Mouse (Mus musculus) cortical plate, adult 2 months (tissue): ENCODE results near the gene Gprc5c. TPM values are rescaled to one million over a fixed set of nuclear protein-coding genes. Genes with fewer than 3 reads are reported as not detected.
A peak's percentile ranks its signal among the peaks of the same experiment; 100 is the strongest.
"Not testable (repeated sequence)": the region's sequence is repeated elsewhere in the genome, so short reads cannot be mapped to it uniquely, and the experiment has no call there.

Source experiments
- H3K27ac ChIP-seq: fragments of 200-500 bp; 2 replicates; pipeline ENCODE4 v1.5.1; 2012; ENCODE audit warnings: low read length, control low read depth, inconsistent platforms; ENCODE audit not compliant: insufficient read depth
- H3K4me1 ChIP-seq: fragments of 200-500 bp; 2 replicates; pipeline ENCODE4 v1.6.1; 2011; ENCODE audit warnings: low read length; ENCODE audit not compliant: control insufficient read depth, insufficient read depth
- H3K4me3 ChIP-seq: fragments of 200-500 bp; 2 replicates; pipeline ENCODE4 v1.5.1; 2011; ENCODE audit warnings: mild to moderate bottlenecking, low read length, control low read depth; ENCODE audit not compliant: insufficient read depth
- CTCF ChIP-seq: fragments of 200-500 bp; IDR thresholded peaks from 2 replicates; pipeline ENCODE4 v1.5.1; 2011; ENCODE audit warnings: mild to moderate bottlenecking, control low read depth, low read length; ENCODE audit not compliant: insufficient read depth; ENCODE audit errors: extremely low read depth
- POLR2A ChIP-seq: fragments of 200-500 bp; IDR thresholded peaks from 2 replicates; pipeline ENCODE4 v1.6.1; 2011; ENCODE audit warnings: mild to moderate bottlenecking, low read length, control low read depth; ENCODE audit not compliant: insufficient read depth; ENCODE audit errors: extremely low read depth
- polyA plus RNA-seq: library from polyadenylated mRNA; depleted of rRNA; stranded (reverse); fragments of >200 nt; gene quantifications from 2 replicates; pipeline ENCODE4 v1.2.3, GENCODE M21; 2012; rRNA removed

Gprc5c gene
- polyA plus RNA-seq, 1 experiment = 4.2 TPM

GRCm38 (mm10) chr11:114890542-114890941 is 39.6 kb downstream of the Gprc5c start:
- TF ChIP-seq CTCF = no peak
- no peak for TF ChIP-seq POLR2A
- Histone ChIP-seq H3K4me1 (no peaks in the 10 kb centered on the region), H3K4me3 (no peak overlapping the region), H3K27ac (no peak overlapping the region)

GRCm38 (mm10) chr11:114896085-114896484 is 45.1 kb downstream of the Gprc5c start:
- Histone ChIP-seq H3K4me3 (no peak overlapping the region), H3K27ac (no peak overlapping the region), H3K4me1 (no peaks in the 10 kb centered on the region)
- TF ChIP-seq POLR2A (no peak), CTCF (no peak)

- Histone ChIP-seq H3K4me3 (no peak overlapping the region), H3K27ac (peak overlapping the region; percentile 16; the same call in 1 of the 2 replicates), H3K4me1 (no peaks in the 10 kb centered on the region)
- TF ChIP-seq POLR2A (no peak), CTCF (no peak)
Observed at GRCm38 (mm10) chr11:114898026-114898425, 47.1 kb downstream of the Gprc5c start.

- Histone ChIP-seq H3K27ac (no peak overlapping the region), H3K4me3 (no peak overlapping the region), H3K4me1 (no peaks in the 10 kb centered on the region)
- TF ChIP-seq CTCF = no peak
Observed at GRCm38 (mm10) chr11:114903224-114903623, 52.3 kb downstream of the Gprc5c start.

DNA sequence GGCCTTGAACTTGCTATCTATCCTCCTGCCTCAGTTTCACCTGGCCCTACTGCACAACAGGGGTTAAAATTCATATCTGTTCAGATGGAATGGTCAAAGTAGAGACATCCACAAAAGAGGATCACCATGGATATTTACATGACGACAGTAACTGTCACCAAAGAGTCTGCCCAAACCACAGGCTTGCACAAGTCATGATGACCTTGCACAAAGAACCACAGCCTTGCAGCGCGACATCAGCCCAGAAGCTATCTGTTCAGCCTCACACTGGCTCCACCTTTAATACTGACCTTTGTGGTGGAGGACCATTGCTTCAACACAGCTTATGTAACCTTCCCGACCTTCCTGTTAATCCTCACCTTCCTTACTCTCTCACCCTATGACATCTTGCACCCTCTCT is 56.6 kb downstream of the Gprc5c start:
- H3K27ac ChIP-seq = no peak overlapping the region
- 0 out of 2 replicates have a peak, but pooled peaks cover 2% of the 10 kb centered on the region for H3K4me1 ChIP-seq
- H3K4me3 ChIP-seq = no peak overlapping the region
- TF ChIP-seq CTCF (no peak), POLR2A (no peak)

DNA sequence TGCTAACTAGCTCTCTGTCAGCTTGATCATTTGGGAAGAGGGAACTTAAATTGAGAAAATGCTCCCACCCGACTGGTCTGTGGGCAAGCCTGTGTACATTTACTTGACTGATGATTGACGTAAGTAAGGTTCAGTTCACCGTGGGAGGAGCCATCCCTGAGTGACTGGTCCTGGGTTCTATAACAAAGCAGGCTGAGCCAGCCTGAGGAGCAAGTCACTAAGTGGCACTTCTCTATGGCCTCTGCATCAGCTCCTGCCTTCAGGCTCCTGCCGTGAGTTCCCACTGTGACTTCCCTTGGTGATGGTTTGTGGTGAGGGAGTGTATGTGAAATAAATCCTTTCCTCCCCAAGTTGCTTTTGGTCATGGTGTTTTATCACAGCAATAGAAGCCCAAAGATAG is 57.1 kb downstream of the Gprc5c start:
- no peak overlapping the region for H3K4me3 ChIP-seq
- 0 out of 2 replicates have a peak, but pooled peaks cover 2% of the 10 kb centered on the region for H3K4me1 ChIP-seq
- TF ChIP-seq CTCF (no peak), POLR2A (no peak)
- H3K27ac ChIP-seq = no peak overlapping the region

GRCm38 (mm10) chr11:114909538-114909937 is 58.6 kb downstream of the Gprc5c start:
- H3K4me1 ChIP-seq, H3K4me3 ChIP-seq, H3K27ac ChIP-seq: not testable (repeated sequence)

GRCm38 (mm10) chr11:114912847-114913246 is 61.9 kb downstream of the Gprc5c start:
- no peak for TF ChIP-seq POLR2A
- TF ChIP-seq CTCF = peak; percentile 98
- Histone ChIP-seq H3K27ac (no peak overlapping the region), H3K4me1 (0 out of 2 replicates have a peak, but pooled peaks cover 2% of the 10 kb centered on the region), H3K4me3 (no peak overlapping the region)

DNA sequence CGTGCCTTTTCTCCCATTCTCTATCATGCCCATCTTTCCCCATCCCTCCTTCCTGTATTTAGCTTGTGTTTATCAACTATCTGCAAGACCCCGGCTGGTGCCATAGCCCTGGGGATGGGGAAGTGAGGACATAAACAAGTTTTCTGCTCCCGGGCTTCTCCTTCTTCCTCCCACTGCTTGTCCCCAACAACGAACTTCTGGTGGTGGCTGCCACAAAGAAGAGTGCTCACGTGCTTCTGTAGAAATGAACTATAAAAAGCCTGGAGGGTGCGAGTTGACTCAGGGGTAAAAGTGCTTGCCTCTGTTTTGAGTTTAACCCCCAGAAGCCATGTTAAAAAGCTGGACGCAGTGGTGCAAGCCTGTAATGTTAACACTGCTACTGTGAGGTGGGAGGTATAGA is 64.0 kb downstream of the Gprc5c start:
- TF ChIP-seq CTCF = no peak
- no peak for TF ChIP-seq POLR2A
- Histone ChIP-seq H3K4me1 (0 out of 2 replicates have a peak, but pooled peaks cover 2% of the 10 kb centered on the region), H3K4me3 (no peak overlapping the region), H3K27ac (no peak overlapping the region)

DNA sequence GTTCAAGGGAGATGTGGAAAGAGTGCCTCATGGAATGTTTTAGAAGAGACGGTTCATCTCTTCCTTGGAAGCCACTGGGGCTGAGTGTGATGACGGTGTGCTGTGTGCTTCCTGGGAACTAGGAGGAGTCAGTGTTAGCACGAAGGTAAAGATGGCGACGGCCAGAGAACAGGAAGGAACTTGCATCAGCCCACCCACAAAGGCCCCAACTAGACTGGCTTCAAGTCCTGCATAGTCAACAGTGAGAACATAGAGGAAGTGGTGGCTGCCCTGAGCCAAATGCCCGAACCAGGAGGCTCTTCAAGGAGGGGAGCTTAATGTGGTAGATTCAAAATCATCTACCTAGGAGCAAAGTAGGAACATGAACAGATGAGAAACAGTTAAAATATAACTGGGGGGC is 66.2 kb downstream of the Gprc5c start:
- Histone ChIP-seq H3K27ac (no peak overlapping the region), H3K4me3 (no peak overlapping the region), H3K4me1 (peaks cover 2% of the 10 kb centered on the region)
- TF ChIP-seq POLR2A (no peak), CTCF (no peak)

Other genes starting within 250 kb of the Gprc5c start
- gene Rpl38, start 182.6 kb upstream of the Gprc5c start, polyA plus RNA-seq = 1,795 and 1,828 TPM in 2 replicates
- gene Ttyh2, start 175.7 kb upstream of the Gprc5c start, polyA plus RNA-seq = 29.1 and 33.1 TPM in 2 replicates
- gene Dnaic2, start 123.7 kb upstream of the Gprc5c start, polyA plus RNA-seq = 2.0 and 2.9 TPM in 2 replicates
- gene Kif19a, start 85.8 kb upstream of the Gprc5c start, polyA plus RNA-seq = 4.8 and 5.5 TPM in 2 replicates
- 50.7 and 56.1 TPM in 2 replicates for gene Btbd17, start 55.2 kb upstream of the Gprc5c start, polyA plus RNA-seq
- not detected in 2 replicates for gene Gpr142, start 52.2 kb upstream of the Gprc5c start, polyA plus RNA-seq
- gene Cd300a, start 38.9 kb downstream of the Gprc5c start, polyA plus RNA-seq = 0.81 and 0.88 TPM in 2 replicates
- 0.08 and 0.13 TPM in 2 replicates for gene Cd300lb, start 83.2 kb downstream of the Gprc5c start, polyA plus RNA-seq
- not detected in 2 replicates for gene Cd300c, start 118.0 kb downstream of the Gprc5c start, polyA plus RNA-seq
- 0.10 and 0.11 TPM in 2 replicates for gene Cd300ld, start 138.8 kb downstream of the Gprc5c start, polyA plus RNA-seq
- gene Cd300c2, start 150.7 kb downstream of the Gprc5c start, polyA plus RNA-seq = 7.5 and 7.6 TPM in 2 replicates
- 0.32 TPM in 1 of 2 replicates, not detected in the other for gene Cd300ld2, start 165.0 kb downstream of the Gprc5c start, polyA plus RNA-seq
- 0.13 and 0.44 TPM in 2 replicates for gene Cd300ld4, start 175.9 kb downstream of the Gprc5c start, polyA plus RNA-seq
- 0.36 TPM in 1 of 2 replicates, not detected in the other for gene Cd300ld5, start 186.6 kb downstream of the Gprc5c start, polyA plus RNA-seq
- 1.0 and 1.2 TPM in 2 replicates for gene Cd300ld3, start 197.3 kb downstream of the Gprc5c start, polyA plus RNA-seq
- gene Cd300e, start 211.0 kb downstream of the Gprc5c start, polyA plus RNA-seq = 0.09 and 0.17 TPM in 2 replicates
- gene Rab37, start 240.3 kb downstream of the Gprc5c start, polyA plus RNA-seq = 2.5 and 2.9 TPM in 2 replicates